Mouse (Mus musculus): ENCODE measurements around the gene Rptor.

GRCm38 (mm10) chr11:119901174-119901573, 298.5 kb downstream of the Rptor start:
- TF ChIP-seq POLR2A (IDR thresholded peaks at IDR 0.05; ENCODE audit: extremely low read depth, insufficient read depth, low read length) = no peak
- TF ChIP-seq CTCF (IDR thresholded peaks at IDR 0.05; ENCODE audit: extremely low read depth, insufficient read depth, low read length) = no peak
